Mouse (Mus musculus) erythroblast, adult 5-6 weeks (primary cell): ENCODE results near the gene Cldn14. TPM values are rescaled to one million over a fixed set of nuclear protein-coding genes. Genes with fewer than 3 reads are reported as not detected.
"Not testable (repeated sequence)": the region's sequence is repeated elsewhere in the genome, so short reads cannot be mapped to it uniquely, and the experiment has no call there.

Experiments
- ATAC-seq: replicated peaks from 2 replicates; pipeline ENCODE4 v1.8.0; 2016; ENCODE audit warnings: moderate number of reproducible peaks, mild to moderate bottlenecking, moderate TSS enrichment, inconsistent platforms; ENCODE audit not compliant: poor library complexity, low FRiP score, severe bottlenecking
- total RNA-seq, 2 experiments: library from RNA; stranded (forward) in 1 of 2; stranded (reverse) in 1 of 2; fragments of 150-400 nt in 1 of 2; fragments of 200-764, 138-1000 nt in 1 of 2; gene quantifications; 2 replicates each; pipeline versions ENCODE4 v1.2.3 to v1.2.4; 2015 to 2017; ENCODE audit warnings: low replicate concordance in 2 of 2

The Cldn14 gene
- total RNA-seq (2015; ENCODE audit: low replicate concordance) (not detected in 2 replicates), total RNA-seq (2017; ENCODE audit: low replicate concordance) (not detected in 2 replicates)

DNA sequence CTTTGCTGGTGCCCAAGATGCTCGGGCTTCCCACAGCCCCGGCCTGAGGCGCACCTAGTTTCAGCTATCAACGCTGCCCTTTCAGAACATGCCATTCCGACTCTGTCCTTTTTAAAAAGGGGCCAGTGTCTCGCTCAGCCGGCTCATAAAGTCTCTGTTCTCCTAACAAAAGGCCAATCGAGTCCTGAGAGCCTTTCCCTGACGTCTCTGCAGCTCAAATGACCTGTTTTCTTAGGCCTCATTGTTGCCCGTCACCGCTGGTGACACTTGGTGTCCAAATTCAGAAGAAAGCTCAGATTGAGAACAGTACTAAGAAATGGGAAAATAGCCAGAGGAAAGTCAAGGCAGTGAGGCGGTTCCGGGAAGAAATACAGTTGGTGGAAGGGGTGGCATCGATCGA, at the start of gene Cldn14:
Cldn14 (minus strand) TSS at position 101 of the 400 bp plus-strand sequence.
- no peak for ATAC-seq

GRCm38 (mm10) chr16:94055576-94055975, 46.9 kb upstream of the Cldn14 start:
- ATAC-seq, result no peak

DNA sequence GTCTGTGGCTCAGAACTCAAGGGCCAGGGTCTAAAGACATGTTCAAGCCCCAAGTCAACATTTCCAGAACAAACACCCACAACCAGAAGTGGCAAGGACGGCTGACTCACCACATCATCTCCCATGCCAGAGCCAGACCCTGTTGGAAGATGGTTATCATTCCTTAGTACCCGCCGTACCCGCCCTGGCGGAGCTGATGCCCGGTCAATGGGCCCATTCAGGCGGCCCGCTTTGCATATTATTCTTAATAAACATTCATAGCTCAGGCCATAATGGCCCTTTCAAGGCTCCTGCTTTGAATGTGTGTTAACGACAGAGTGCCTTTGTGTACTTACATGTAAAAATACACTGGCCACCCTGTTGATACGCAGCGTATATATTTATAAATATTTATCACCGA, 46.5 kb upstream of the Cldn14 start:
- no peak for ATAC-seq

DNA sequence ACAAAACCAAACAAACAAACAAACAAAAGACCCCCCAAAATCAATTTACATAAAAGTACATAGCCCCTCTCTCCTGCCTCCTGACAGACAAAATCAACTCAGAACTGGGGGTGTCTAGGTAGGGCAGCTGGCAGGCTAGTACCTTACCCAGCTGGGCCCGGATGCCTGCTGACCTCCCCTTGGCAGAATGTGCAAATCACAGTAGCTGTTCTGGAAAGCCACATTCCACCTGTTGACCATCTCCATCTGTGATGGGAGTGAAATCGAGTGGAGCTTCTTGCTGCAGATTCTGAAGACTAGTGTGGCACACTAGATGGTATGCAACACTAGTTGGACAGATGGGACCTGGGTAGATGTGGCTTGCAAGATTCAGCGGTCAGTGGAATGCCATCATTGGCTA, 41.7 kb upstream of the Cldn14 start:
- ATAC-seq, result no peak

DNA sequence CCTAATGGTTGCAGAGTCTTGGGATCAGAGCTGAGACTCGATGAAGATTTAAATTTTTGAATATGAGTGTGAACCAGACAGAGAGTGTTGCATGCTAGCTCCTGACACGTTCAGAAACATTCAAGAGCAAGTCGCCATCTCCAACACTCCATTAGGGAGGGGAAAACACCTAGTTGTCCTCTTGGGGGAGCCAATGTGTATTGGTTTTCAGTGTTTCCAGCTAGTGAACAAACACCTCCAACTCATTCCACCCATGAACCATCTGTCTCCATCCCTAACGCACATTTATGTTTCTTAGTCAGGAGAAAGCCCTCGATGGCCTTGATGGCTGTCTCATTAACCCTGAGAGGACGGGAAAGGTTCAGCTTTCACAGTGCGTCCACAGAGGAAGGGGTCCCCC, 36.4 kb upstream of the Cldn14 start:
- no peak for ATAC-seq

DNA sequence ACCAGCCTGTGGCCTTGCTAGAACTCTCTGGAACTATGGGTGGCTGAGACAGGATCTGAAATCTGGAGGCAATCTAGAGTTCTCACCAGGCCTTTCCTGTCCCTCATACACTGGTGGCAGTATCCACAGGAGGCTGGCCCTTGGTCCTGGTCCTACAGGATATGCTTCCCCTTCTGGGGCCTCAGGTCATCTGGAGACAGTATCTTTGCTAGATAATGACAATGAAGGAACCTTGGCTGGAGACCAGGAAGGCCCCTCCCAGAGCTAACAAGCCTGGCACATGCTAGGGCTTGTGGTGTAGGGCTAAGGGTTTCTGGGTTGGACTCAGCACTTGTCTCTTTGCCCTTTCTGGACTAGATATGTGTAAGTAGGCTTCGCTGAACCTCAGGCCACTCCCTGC, 35.2 kb upstream of the Cldn14 start:
- no peak for ATAC-seq

DNA sequence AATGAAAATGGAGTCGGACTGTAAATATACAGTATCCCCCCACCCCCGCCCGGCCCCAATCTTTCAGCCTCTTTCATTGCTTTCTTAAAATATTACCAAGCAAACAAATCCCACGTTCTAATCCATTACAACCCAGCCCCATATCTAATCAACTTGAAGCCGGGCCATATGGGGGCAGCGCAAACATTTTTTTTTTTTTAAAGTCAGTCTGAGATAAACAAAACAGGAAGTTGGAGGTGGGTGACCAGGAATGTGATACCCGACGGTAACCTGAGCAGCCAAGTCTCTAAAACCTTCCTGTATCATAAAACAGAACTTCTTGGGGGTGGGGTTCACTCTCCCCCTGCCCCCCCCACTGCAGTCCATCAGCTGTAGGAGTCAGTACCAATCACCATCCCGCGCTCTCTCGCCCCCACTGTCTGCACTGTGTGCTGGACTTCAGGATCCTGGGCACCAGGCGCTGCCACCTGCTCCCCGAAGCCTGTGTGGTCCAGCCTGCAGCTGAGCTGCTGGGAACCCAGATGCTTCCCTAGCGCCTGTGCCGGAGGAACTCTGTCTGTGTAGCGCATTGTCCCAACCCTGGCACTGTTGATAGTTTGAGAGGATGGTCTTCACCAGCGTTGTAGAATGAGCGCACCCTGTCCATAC, 32.6 kb upstream of the Cldn14 start:
- ATAC-seq, result no peak

DNA sequence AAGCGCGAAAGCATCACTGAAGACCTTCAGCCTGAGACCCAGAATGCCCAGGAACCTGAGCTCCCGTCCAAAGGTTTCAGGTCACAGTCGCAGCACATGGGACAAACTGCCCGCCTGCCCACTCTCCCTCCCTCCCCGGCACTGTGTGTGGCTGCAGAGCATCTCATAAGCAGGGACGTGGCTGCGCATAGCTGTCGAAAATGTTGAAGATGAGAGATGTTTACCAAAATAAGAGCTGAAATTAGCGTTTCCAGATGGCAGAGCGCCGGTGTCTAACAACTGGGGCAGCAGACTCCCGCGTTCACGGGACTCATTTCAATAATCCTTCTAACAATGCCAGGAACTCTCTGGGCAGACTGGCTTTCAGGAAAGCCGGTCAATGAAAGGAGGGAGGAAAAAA, 31.8 kb upstream of the Cldn14 start:
- no peak for ATAC-seq

- ATAC-seq, result no peak
These were observed 30.3 kb upstream of the Cldn14 start for GRCm38 (mm10) chr16:94038986-94039341.

DNA sequence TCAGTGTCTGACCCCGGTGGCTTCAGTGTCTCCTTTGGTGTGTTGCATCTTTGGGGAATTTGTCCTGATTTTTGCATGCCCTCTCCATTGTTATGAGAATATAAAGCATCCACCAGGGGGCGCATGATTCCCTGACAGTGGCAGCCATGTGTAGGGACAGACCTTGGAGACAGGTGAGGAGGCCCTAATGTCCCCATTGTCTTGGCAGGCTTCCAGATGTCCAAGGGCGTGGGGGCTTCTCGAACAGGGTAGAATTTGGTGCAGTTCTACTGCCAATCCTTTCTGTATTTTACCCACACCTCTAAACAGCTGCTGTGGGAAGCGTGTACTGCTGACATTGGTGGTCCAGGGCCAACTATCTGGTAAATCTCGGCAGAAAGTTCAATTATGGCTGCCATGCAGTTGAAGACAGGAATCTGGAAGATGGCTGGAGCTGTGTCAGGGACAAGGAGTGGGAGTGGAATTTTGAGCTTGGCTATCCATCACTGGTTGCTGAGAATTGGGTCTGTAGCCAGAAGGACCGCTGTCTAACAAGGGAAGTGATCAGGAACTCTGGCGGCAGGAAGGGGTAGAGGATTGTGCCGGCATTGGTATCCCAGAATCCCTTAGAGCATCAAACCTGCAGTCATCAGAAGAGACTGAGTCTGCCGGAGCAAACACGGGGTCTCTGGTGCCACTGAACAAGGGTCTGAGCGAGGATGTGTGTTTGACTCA, 29.8 kb upstream of the Cldn14 start:
- 0 out of 2 replicates have a peak, but pooled peaks have one; percentile 68 for ATAC-seq

- no peak for ATAC-seq
These were observed 28.6 kb upstream of the Cldn14 start for GRCm38 (mm10) chr16:94037280-94037679.

DNA sequence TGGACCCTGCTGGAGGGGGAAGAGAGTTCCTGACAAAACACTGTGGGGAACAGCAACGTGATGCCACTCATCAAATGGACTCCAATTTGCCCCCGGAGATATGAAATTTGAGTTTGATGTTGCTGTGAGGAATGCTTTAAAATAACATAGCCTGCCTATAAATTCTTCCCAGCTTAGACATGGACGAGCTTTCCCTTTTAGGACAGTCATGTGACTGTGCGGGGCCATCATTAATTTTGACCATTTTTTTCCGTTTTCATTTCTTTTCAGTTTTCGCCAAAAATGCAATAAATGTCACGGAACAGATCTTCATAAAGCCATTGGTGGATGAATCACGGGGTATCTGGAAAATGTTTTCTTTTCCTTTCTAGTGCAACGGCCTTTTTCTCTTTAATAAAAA, 25.5 kb upstream of the Cldn14 start:
- ATAC-seq, result no peak

DNA sequence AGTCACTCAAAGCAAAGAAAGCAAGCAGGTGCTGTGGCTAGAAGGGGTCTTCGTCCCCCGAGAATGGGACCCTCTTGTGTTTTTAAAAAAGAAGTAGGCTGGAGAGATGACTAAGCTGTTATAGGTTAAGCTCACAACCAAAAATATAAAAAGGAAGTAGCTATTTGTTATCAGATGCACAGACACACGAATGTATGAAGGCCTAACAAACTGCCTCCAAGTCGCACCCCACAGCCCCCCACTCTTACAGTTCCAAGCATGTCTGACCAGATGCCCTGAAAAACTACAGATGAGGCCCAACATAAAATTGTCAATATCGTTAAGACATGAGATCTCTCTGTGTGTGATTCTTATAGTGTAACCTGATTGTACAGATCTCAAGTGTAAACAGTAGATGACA, 23.6 kb upstream of the Cldn14 start:
- ATAC-seq, result no peak

- no peak for ATAC-seq
These were observed 15.0 kb upstream of the Cldn14 start for GRCm38 (mm10) chr16:94023352-94024280.

GRCm38 (mm10) chr16:94019725-94020124, 11.1 kb upstream of the Cldn14 start:
- ATAC-seq, result not testable (repeated sequence)

DNA sequence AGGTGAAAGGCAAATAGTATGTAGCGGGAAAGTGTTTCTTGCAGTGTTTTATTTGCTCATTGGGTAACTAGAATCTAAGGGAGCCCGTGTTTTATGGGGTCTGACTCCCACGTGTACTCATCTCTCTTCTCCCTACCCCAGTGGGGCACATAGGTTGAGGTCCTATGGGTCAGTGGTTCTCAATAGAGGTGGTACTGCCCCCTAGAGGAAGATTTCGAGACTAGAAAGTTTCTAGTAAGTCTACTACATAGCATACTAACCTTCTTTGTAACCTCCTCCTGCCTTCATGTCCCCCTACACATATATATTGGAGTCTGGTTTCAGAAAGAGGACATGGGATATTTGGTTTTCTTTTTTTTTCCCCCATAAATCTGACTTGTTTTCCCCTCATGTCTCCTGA, 9.3 kb upstream of the Cldn14 start:
- no peak for ATAC-seq

DNA sequence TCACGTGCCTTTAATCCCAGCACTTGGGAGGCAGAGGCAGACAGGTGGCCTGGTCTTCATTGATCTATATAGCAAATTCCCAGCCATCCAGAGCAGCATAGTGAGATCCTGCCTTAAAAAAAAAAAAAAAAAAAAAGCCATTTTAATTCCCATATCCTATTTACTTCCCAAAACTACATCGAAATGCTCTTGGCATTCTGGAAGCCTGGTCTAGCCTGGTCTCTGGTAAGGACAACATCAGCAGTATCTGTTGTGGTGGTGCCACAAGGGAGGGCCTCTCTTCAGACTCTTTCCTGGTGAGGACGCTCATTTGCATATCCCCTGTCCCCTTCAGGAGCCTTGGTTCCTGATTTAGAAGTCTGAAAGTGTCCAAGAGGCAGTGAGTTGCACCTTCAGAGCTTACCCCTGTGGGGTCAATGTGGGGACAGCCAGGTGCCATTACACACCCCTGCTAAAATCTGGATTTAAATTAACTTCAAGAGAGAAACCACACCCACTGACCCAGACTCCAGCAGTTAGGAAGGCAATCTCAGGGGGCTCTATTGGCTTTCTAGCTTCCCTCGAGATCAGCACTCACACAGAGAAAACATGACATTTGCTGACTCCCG, 6.0 kb upstream of the Cldn14 start:
- ATAC-seq, result no peak

DNA sequence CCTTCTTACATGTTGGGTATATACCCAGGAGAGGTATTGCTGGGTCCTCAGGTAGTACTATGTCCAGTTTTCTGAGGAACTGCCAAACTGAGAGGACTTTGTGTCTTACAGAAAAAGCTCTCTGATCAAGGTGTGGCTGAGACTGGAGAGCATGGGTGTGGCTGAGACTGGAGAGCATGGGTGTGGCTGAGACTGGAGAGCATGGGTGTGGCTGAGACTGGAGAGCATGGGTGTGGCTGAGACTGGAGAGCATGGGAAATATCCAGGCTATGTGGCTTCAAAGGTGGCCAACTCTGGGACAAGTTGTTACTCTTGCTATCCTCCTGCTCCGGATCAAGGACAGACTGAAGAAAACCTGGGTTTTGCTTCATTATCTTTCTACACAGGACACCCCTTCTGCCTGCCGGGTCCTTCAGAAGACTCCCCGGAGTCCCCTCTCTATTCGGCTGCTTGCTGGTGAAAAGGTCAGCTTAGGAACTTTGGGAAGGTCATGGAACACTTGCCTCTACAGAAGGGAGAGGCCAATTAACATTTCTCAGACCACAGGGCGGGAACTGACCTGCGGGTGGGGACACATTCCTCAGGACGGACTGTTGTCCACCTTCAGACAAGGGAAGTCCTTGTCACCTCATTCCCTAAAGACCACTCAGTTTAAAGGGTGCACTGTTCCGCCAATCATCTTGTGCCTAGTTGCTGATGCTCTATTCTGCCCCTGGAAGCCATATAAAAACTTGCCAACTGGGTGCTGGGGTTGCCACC, 4.9 kb upstream of the Cldn14 start:
- ATAC-seq, result peak; percentile 87

DNA sequence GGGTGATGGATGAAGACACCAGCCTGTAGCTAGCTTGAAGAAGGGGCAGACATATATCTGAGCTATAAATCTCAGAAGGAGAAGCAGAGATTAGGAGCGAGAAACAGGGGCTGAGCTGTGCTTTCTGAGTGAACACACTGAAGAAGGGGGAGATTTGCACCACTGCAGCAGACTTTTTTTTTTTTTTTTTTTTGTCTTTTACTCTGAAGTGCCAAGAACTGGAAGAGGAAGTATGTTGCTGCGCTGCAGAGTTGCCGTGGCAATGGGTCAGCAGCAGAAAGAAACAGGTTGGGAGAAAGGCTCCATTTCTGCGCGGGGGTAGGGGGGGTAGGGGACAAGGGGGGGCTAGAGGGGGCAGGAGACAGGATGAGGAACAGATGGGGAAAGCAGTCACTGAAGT, 2.6 kb upstream of the Cldn14 start:
- no peak for ATAC-seq
